Mouse (Mus musculus) kidney, adult 2 months (tissue): ENCODE results near the gene Syndig1l.

ENCODE experiments used
- CTCF ChIP-seq: fragments of 200-500 bp; conservative IDR thresholded peaks from 2 replicates; pipeline ENCODE4 v1.5.1; 2011; ENCODE audit warnings: low read depth, mild to moderate bottlenecking, control low read depth, low read length, moderate library complexity, mixed read lengths; ENCODE audit not compliant: insufficient read depth, insufficient read length
- POLR2A ChIP-seq: fragments of 200-500 bp; IDR thresholded peaks from one replicate; pipeline ENCODE4 v1.6.1; 2011; ENCODE audit warnings: low read depth, low read length, control low read depth

DNA sequence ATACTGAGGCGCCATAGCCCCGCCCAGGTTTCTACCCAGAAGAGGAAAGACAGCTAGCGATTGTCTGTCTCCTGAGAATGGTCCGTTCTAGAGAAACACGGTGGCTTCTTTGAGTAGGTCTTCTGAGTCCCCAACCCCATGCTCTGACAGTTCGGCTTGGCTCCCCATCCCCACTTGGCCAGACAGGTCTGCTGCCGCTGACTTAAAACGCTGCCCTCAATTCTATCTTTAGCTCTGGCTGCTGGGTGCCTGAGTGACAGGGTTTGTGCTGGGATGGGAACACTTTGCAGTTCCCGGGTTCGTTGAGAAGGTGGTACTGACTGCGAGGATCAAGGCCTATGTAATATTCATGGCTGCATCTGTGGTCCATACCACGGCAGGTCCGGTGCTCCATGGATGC, 34.7 kb upstream of the Syndig1l start:
- TF ChIP-seq CTCF, result no peak
- TF ChIP-seq POLR2A, result no peak
